Mouse (Mus musculus) hindbrain, embryonic 14.5 days (tissue): Measurements from ENCODE around the gene Mageb2. TPM values are rescaled to one million over a fixed set of nuclear protein-coding genes. Genes with fewer than 3 reads are reported as not detected.
"Not testable (repeated sequence)": the region's sequence is repeated elsewhere in the genome, so short reads cannot be mapped to it uniquely, and the experiment has no call there.

ENCODE experiments used
- ATAC-seq: fragments of 200-750 bp; cut with Nextera tagmentation; 2 replicates; pipeline ENCODE4 v1.8.0; 2017; ENCODE audit warnings: moderate number of reproducible peaks, mild to moderate bottlenecking, moderate TSS enrichment, moderate library complexity; ENCODE audit not compliant: low FRiP score
- DNase-seq: peaks from one replicate; pipeline ENCODE4 v3.0.0-alpha.2; 2015; ENCODE audit warnings: low spot score
- H3K27ac ChIP-seq: fragments of 300-500 bp; sonication (generic); 2 replicates; pipeline ENCODE4 v1.5.1; 2014; ENCODE audit warnings: mild to moderate bottlenecking, moderate library complexity
- H3K27me3 ChIP-seq: fragments of 300-500 bp; sonication (generic); 2 replicates; pipeline ENCODE4 v1.6.1; 2014; ENCODE audit warnings: mild to moderate bottlenecking, low read length, mixed read lengths; ENCODE audit not compliant: control insufficient read depth, insufficient read depth
- H3K36me3 ChIP-seq: fragments of 300-500 bp; sonication (generic); replicated peaks from 2 replicates; pipeline ENCODE4 v1.6.1; 2014; ENCODE audit not compliant: control insufficient read depth, insufficient read depth
- H3K4me1 ChIP-seq: fragments of 300-500 bp; sonication (generic); replicated peaks from 2 replicates; pipeline ENCODE4 v1.6.1; 2014; ENCODE audit warnings: antibody characterized with exemption, low read length, mixed read lengths; ENCODE audit not compliant: control insufficient read depth, insufficient read depth
- H3K4me2 ChIP-seq: fragments of 300-500 bp; sonication (generic); replicated peaks from 2 replicates; pipeline ENCODE4 v1.6.1; 2014; ENCODE audit warnings: mild to moderate bottlenecking, moderate library complexity
- H3K4me3 ChIP-seq: fragments of 300-500 bp; sonication (generic); replicated peaks from 2 replicates; pipeline ENCODE4 v1.5.1; 2014; ENCODE audit warnings: mild to moderate bottlenecking, low read length
- H3K9ac ChIP-seq: fragments of 300-500 bp; sonication (generic); 2 replicates; pipeline ENCODE4 v1.6.1; 2014
- H3K9me3 ChIP-seq: fragments of 300-500 bp; sonication (generic); 2 replicates; pipeline ENCODE4 v1.6.1; 2016; ENCODE audit warnings: low read length; ENCODE audit not compliant: control insufficient read depth
- WGBS: fragments of 180-500 bp; shearing (Covaris S2); extraction: QIAGEN DNeasy Blood & Tissue Kit; methylation state at CpG from one replicate; pipeline ENCODE4 v1.1.7; 2014; 5-methylcytosine and 5-hydroxymethylcytosine counted together
- polyA plus RNA-seq: library from polyadenylated mRNA; unstranded; fragments of >200 nt; fragmentation: Nextera tagmentation; extraction: Ambion mirVana; gene quantifications from 2 replicates; pipeline ENCODE4 v1.2.1, GENCODE M21; 2014

The Mageb2 gene
- not detected in 2 replicates for polyA plus RNA-seq

DNA sequence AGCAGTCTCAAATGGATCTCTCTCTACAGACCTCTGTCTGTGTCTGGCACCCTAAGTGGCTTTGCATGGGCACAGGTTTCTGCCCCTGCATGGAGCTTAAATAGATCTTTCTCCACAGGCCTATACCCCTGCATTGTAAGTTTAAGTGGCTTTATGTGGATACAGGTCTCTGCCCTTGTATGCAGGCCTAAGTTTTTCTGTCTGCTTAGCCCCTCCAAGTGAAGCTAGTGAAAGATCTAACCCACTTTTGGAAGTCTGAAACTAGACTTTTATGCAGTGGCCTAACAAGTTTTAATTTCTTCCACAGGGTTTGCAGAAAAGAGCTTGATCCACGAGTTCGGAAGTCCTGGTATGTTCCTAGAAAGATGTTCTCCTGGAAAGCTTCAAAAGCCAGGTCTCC, at the start of gene Mageb2:
Gene Mageb2, plus strand, starts transcription at position 301 of the 400 bp plus-strand sequence.
- ATAC-seq, H3K36me3 ChIP-seq, H3K9ac ChIP-seq, H3K27me3 ChIP-seq, H3K9me3 ChIP-seq, H3K4me3 ChIP-seq, H3K4me2 ChIP-seq, H3K27ac ChIP-seq, H3K4me1 ChIP-seq, DNase-seq: not testable (repeated sequence)
- WGBS, result 79% methylated on average over 2 of the region's 2 CpGs

- ATAC-seq, H3K9ac ChIP-seq, H3K4me2 ChIP-seq, H3K36me3 ChIP-seq, H3K27ac ChIP-seq, DNase-seq, H3K4me3 ChIP-seq, H3K4me1 ChIP-seq, H3K27me3 ChIP-seq, H3K9me3 ChIP-seq: not testable (repeated sequence)
- 97% methylated on average over 9 of the region's 9 CpGs for WGBS
Observed at GRCm38 (mm10) chrX:91313256-91313655, 18.2 kb upstream of the Mageb2 start.

Other genes with a start within 250 kb of the Mageb2 start
- not detected in 2 replicates for gene Gm5072, start 60.8 kb downstream of the Mageb2 start, polyA plus RNA-seq
- not detected in 2 replicates for gene Gm8914, start 148.4 kb downstream of the Mageb2 start, polyA plus RNA-seq
- gene 1700084M14Rik, start 244.2 kb downstream of the Mageb2 start, polyA plus RNA-seq, result not detected in 2 replicates